Mouse (Mus musculus) neural tube, embryonic 10.5 days (tissue): ENCODE data around the gene Cfd.

ENCODE experiments used
- DNase-seq: peaks from one replicate; pipeline ENCODE4 v3.0.0-alpha.2; 2017; ENCODE audit warnings: low spot score; ENCODE audit errors: extremely low spot score

Gene Cfd

GRCm38 (mm10) chr10:79933145-79933679, 42.6 kb downstream of the Cfd start:
- DNase-seq, result no peak

GRCm38 (mm10) chr10:79933861-79934260, 43.2 kb downstream of the Cfd start:
- DNase-seq, result no peak

- DNase-seq, result no peak
Observed at GRCm38 (mm10) chr10:79934272-79934721, 43.6 kb downstream of the Cfd start.

- no peak for DNase-seq
Observed at GRCm38 (mm10) chr10:79934794-79935569, 44.3 kb downstream of the Cfd start.

- DNase-seq, result no peak
Observed at GRCm38 (mm10) chr10:79936284-79936910, 45.7 kb downstream of the Cfd start.

- no peak for DNase-seq
Observed at GRCm38 (mm10) chr10:79936911-79937441, 46.3 kb downstream of the Cfd start.

GRCm38 (mm10) chr10:79937775-79938526, 47.3 kb downstream of the Cfd start:
- DNase-seq, result no peak

GRCm38 (mm10) chr10:79940749-79941148, 50.1 kb downstream of the Cfd start:
- DNase-seq, result no peak
